Mouse (Mus musculus) heart, postnatal 14 days (tissue): ENCODE measurements at regions not wholly inside any gene's neighbourhood (a gene's known extent, or its start where the extent isn't known, plus 50 kb on each side); places are given as distances from the start of the nearest gene placed in this dataset.
A peak's percentile ranks its signal among the peaks of the same experiment; 100 is the strongest.

ENCODE experiments used
- DNase-seq, 2 experiments: peaks; one replicate each; pipeline ENCODE4 v3.0.0; 2021 to 2022
- intact Hi-C: fragments of 180-260 bp; cut with DNase I; formaldehyde crosslinking; loops from one replicate; pipeline ENCODE4 v1.15.1; 2025

GRCm38 (mm10) chr8:91975460-91975859 lies 173.6 kb upstream of the Irx3 start:
- intact Hi-C loops: no loop called here

GRCm38 (mm10) chr8:91974636-91975035 lies 172.8 kb upstream of the Irx3 start:
- no peak for DNase-seq
- intact Hi-C loops: no loop called here

More at GRCm38 (mm10) chr8:91975460-91975859, 173.6 kb upstream of the Irx3 start:
- no peak for DNase-seq

GRCm38 (mm10) chr8:91973951-91974439 lies 172.1 kb upstream of the Irx3 start:
- DNase-seq: peak in 1 of 2 experiments; percentile 31
- intact Hi-C loops: no loop called here

DNA sequence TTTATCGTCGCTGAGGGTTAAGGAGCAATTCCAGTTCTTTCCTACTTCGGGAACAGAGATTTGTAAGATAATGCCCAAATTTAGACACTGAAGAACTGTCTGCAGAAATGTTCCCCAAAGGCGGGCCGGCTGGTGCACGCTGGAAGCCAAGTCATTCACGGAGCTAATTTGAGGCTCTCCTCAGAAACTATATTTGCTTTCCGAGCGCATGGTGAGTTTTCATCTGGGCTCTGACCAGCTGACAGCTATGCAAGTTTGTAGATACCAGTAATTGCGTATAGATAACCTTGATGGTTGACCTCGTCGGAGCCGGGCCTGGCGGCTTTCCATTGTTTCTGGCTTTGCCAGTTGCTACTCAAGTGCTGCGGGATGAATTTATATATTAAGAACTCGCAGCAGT lies 165.5 kb upstream of the Irx3 start:
- peak; percentile 48 to 73 for DNase-seq
- intact Hi-C loops: loop anchor here (5.0 kb wide), 3 partner anchors 165 to 435 kb away; partner anchors contain the start of genes Irx3 and Irx5

DNA sequence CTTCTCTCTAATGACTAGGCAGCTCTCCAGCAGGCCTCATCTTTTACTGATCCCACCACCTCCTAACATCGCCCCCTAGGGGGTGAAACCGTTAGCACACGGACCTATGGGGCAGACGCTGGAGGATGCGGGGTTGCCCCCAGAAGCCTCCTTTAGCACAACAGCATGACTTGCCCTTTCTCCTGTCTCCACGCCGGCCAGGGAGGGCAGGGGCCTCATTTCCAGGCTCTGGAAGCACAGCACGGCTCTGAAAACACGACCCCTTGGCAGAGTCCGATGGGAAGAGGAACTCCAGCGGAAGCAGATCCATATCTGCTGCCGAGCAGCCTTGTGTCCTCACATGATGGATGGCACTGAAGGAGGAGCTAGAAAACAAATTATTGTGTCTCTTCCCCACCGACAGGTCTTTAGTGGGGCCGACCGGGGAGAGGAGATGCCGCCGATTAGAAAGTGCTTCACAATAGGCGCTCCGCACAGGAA lies 165.1 kb upstream of the Irx3 start:
- DNase-seq: peak; percentile 68 to 77
- intact Hi-C loops: loop anchor here (5.0 kb wide), 3 partner anchors 165 to 435 kb away; partner anchors contain the start of genes Irx3 and Irx5

- intact Hi-C loops: loop anchor here (5.0 kb wide), 1 partner anchor 46 kb away; no protein-coding TSS in a partner anchor
Observed at GRCm38 (mm10) chr8:91961696-91962095, 159.8 kb upstream of the Irx3 start.

GRCm38 (mm10) chr8:91955170-91955569 lies 153.3 kb upstream of the Irx3 start:
- DNase-seq: no peak
- intact Hi-C loops: no loop called here

More at GRCm38 (mm10) chr8:91961696-91962095, 159.8 kb upstream of the Irx3 start:
- no peak for DNase-seq

DNA sequence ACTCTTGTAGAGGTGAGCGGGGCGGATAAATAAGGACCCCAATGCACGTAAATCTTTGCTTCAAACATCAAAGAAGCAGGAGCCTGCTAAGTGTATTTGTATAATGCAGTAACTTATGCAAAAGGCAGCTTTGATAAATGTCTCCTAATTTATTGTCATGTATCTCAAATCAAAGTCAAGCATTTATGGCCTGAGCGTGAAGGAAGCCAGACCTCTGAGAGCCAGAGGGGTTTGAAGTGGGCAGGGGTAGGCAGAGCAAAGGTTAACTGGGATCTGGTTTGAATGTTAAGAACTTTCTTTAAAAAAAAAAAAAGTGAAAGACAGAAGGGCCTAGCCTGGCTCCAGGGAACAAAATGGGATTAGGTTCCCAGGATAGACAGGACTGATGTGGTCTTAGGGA lies 151.1 kb upstream of the Irx3 start:
- intact Hi-C loops: no loop called here
- DNase-seq: no peak

DNA sequence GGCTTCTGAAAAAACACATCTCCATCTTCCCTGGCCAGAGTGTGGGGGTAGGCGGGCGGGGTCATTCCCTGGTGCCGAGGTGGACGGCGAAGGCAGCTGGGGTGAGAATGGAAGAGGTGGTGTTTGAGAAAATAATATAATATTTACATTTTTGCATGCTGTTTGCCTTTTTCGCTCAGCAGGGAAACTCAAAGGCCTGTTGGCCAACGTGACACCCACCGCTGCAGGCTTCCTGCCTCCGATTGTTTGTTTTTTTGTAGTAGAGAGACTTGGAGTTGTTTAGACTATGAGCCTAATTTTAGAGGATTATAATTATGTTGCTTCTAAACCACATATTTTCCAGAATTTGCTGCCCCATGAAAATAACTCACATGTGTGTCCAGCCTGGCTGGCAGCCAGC lies 147.2 kb upstream of the Irx3 start:
- intact Hi-C loops: no loop called here
- DNase-seq: no peak

- no peak for DNase-seq
- intact Hi-C loops: no loop called here
Observed at GRCm38 (mm10) chr8:91948173-91948940, 146.5 kb upstream of the Irx3 start.

GRCm38 (mm10) chr8:91941005-91941404 lies 139.1 kb upstream of the Irx3 start:
- no peak for DNase-seq
- intact Hi-C loops: no loop called here

- DNase-seq: no peak
- intact Hi-C loops: no loop called here
Observed at GRCm38 (mm10) chr8:91937227-91937626, 135.4 kb upstream of the Irx3 start.

DNA sequence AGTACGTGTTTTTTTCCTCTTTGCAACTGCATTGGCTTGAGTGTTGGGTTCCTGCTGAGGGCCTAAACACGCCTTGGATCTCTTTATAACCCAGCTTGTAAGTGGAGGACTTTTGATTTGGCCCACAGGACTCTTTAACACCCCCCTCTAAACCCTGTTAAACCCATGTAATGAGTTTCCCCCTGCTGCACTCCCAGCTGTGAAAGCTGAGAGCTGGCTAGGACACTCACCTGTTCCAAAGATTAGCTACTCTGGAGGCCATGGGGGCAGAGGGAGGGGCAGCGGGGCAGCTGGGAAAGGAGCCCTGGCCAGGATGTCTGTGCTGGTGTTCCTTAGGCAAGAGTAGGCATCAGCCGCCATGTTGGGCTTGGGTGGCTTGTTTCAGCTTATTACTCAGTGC lies 128.7 kb upstream of the Irx3 start:
- DNase-seq: no peak
- intact Hi-C loops: no loop called here

GRCm38 (mm10) chr8:91925968-91926524 lies 124.2 kb upstream of the Irx3 start:
- no peak for DNase-seq
- intact Hi-C loops: no loop called here

DNA sequence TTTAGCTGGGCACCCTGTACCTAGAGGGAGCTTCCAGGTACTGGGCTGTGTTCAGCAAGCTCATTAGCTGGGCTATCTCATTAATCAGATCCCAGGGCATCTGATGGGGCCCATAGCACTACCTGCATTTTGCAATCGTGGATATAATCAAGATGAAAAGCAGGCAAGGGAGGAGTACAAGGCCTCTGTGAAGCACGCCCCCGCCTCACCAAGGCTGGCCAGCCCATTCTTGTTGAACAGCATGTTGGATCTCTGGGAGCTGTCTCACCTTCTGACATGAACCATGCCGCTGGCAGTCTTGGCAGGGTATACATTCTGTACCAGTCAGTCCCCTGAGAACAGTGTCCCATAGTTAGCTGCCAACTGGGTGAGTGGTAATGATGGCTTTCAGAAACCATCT lies 122.3 kb upstream of the Irx3 start:
- DNase-seq: no peak
- intact Hi-C loops: no loop called here

DNA sequence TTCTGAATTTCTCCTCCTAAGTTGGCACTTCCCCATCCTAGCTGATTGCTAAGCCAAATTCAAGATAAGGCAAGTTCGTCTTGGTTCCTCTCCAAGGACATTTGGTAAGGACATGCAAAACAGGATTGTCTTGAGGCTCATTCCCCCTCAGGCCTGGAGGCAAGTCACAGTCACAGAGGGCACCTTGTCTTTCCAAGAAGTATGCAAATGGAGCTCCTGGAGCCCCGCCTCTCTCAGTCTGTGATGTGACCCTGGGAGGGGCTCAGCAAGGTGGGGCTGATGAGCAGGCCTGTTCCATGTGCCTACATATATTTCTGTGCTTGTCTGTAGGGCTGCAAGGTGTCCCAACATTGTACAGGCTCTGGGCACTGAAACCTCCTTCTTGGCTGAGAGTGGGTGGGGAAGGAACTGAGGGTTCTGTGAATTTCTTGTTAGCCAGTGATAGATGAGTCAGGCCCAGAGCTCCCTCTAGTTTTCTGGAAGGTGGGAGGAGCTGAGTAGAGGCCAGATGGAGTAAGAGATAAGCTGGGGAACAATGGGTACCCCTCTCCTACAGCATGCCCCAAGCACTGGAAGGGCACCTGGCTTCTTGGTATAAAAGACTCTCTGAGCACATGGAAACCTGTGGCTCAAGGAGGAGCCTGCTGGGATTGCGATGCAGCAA lies 120.5 kb upstream of the Irx3 start:
- intact Hi-C loops: no loop called here
- DNase-seq: no peak

DNA sequence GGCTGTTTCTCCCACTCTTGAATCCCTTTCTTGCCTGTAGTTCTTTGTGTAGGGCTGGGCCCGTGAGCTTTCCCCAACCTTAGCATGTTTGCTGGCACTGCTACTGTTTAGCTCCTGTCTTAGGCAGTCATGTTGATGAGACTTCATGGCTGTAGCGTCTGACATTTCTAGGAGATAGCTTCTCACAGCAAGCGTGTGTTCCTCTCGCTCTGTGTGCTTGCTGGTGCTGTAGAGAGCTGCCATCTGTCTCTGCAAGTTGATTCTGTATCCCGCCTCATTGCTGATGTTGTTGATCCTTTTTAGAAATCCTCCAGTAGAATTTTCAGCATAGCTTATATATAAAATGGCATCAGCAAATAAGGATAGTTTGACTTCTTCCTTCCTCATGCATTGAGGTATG lies 116.0 kb upstream of the Irx3 start:
- intact Hi-C loops: no loop called here
- no peak for DNase-seq

DNA sequence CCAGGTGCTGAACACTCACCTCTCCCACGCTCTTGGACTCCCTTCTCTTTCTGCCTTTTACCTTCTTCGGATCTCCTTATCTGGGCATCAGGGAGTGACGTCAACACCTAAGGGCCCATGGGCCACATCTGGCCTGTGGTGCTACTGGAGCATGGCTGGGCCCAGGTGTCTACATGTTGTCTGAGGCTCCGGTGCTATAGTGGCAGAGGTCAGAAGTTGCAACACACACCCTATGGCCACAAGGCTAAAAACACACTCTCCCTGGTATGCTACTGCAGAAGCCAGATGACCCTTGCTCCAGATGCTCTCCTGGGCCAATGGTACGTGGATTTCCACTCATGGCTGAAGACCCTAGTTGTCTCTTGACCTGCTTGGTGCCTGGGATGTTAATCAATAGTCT lies 112.1 kb upstream of the Irx3 start:
- DNase-seq: no peak
- intact Hi-C loops: no loop called here

GRCm38 (mm10) chr8:91913121-91913520 lies 111.3 kb upstream of the Irx3 start:
- intact Hi-C loops: no loop called here
- no peak for DNase-seq

GRCm38 (mm10) chr8:91909637-91910383 lies 107.9 kb upstream of the Irx3 start:
- no peak for DNase-seq
- intact Hi-C loops: no loop called here
